Mouse (Mus musculus): ENCODE data around the gene Acbd4.

GRCm38 (mm10) chr11:103101481-103101865 lies at the start of gene Acbd4, which contains the start of gene Plcd3:
- peak; percentile 97; the same call in 1 of the 2 replicates for TF ChIP-seq POLR2A (IDR thresholded peaks at IDR 0.05; ENCODE audit: borderline replicate concordance, extremely low read depth, low read depth, low read length)
- TF ChIP-seq CTCF (IDR thresholded peaks at IDR 0.05; ENCODE audit: insufficient read depth, low read length): no peak
